Mouse (Mus musculus) limb, embryonic 10.5 days (tissue): ENCODE results near the gene Mgst3. TPM values are rescaled to one million over a fixed set of nuclear protein-coding genes. Genes with fewer than 3 reads are reported as not detected.
A peak's percentile ranks its signal among the peaks of the same experiment; 100 is the strongest.

ENCODE experiments used
- DNase-seq: peaks from one replicate; pipeline ENCODE4 v3.0.0-alpha.2; 2017; ENCODE audit warnings: low spot score
- H3K27ac ChIP-seq: fragments of 300-500 bp; sonication (generic); 2 replicates; pipeline ENCODE4 v1.5.1; 2016; ENCODE audit warnings: mild to moderate bottlenecking
- H3K27me3 ChIP-seq: fragments of 300-500 bp; sonication (generic); 2 replicates; pipeline ENCODE4 v1.6.1; 2016; ENCODE audit warnings: low read depth, mild to moderate bottlenecking; ENCODE audit not compliant: poor library complexity, severe bottlenecking
- H3K36me3 ChIP-seq: fragments of 300-500 bp; sonication (generic); 2 replicates; pipeline ENCODE4 v1.6.1; 2016; ENCODE audit warnings: mild to moderate bottlenecking, moderate library complexity
- H3K4me1 ChIP-seq: fragments of 300-500 bp; sonication (generic); 2 replicates; pipeline ENCODE4 v1.6.1; 2016
- H3K4me3 ChIP-seq: fragments of 300-500 bp; sonication (generic); 2 replicates; pipeline ENCODE4 v1.5.1; 2016; ENCODE audit warnings: mild to moderate bottlenecking, moderate library complexity
- H3K9me3 ChIP-seq: fragments of 300-500 bp; sonication (generic); replicated peaks from 2 replicates; pipeline ENCODE4 v1.6.1; 2016; ENCODE audit warnings: mild to moderate bottlenecking
- WGBS: fragments of 180-500 bp; shearing (Covaris S2); methylation state at CpG from one replicate; pipeline ENCODE4 v1.1.7; 2016; 5-methylcytosine and 5-hydroxymethylcytosine counted together
- polyA plus RNA-seq: library from polyadenylated mRNA; unstranded; fragments of >200 nt; fragmentation: Nextera tagmentation; extraction: Ambion mirVana; gene quantifications from 2 replicates; pipeline ENCODE4 v1.2.1, GENCODE M21; 2016

Gene Mgst3
- polyA plus RNA-seq: 45.7 and 47.6 TPM in 2 replicates

- Histone ChIP-seq H3K4me1 (peaks cover 15% of the 10 kb centered on the region), H3K36me3 (no peaks in the 10 kb centered on the region), H3K4me3 (peak within 1 kb of the TSS; percentile 80), H3K27me3 (peaks cover 39% of the 10 kb centered on the region), H3K9me3 (no peaks in the 10 kb centered on the region), H3K27ac (peak within 1 kb of the TSS; percentile 98)
- peak; percentile 95 for DNase-seq
- WGBS: under 1% methylated on average over 45 of the region's 45 CpGs
Measured at GRCm38 (mm10) chr1:167393683-167394492, at the start of gene Mgst3. Gene Mgst3 (minus strand): TSS chr1:167393841.

- WGBS: 57% methylated on average over 9 of the region's 9 CpGs
- Histone ChIP-seq H3K9me3 (no peaks in the 10 kb centered on the region), H3K4me3 (no peak overlapping the region), H3K27ac (no peak overlapping the region), H3K27me3 (peaks cover 80% of the 10 kb centered on the region), H3K4me1 (peaks cover 15% of the 10 kb centered on the region), H3K36me3 (no peaks in the 10 kb centered on the region)
- no peak for DNase-seq
Measured at GRCm38 (mm10) chr1:167438231-167438885, 44.7 kb upstream of the Mgst3 start.

GRCm38 (mm10) chr1:167437091-167437490 lies 43.5 kb upstream of the Mgst3 start:
- peaks cover 83% of the 10 kb centered on the region for H3K27me3 ChIP-seq

GRCm38 (mm10) chr1:167436186-167436975 lies 42.7 kb upstream of the Mgst3 start:
- 89% methylated on average over 7 of the region's 7 CpGs for WGBS
- Histone ChIP-seq H3K4me1 (peaks cover 16% of the 10 kb centered on the region), H3K27ac (no peak overlapping the region), H3K4me3 (no peak overlapping the region), H3K27me3 (peaks cover 83% of the 10 kb centered on the region), H3K36me3 (no peaks in the 10 kb centered on the region), H3K9me3 (no peaks in the 10 kb centered on the region)
- no peak for DNase-seq

More at GRCm38 (mm10) chr1:167437091-167437490, 43.5 kb upstream of the Mgst3 start:
- no peak overlapping the region for H3K27ac ChIP-seq
- H3K4me3 ChIP-seq: no peak overlapping the region
- no peak for DNase-seq
- H3K9me3 ChIP-seq: no peaks in the 10 kb centered on the region
- 84% methylated on average over 7 of the region's 7 CpGs for WGBS
- H3K36me3 ChIP-seq: no peaks in the 10 kb centered on the region
- peaks cover 15% of the 10 kb centered on the region for H3K4me1 ChIP-seq

- Histone ChIP-seq H3K4me3 (no peak overlapping the region), H3K27ac (no peak overlapping the region), H3K4me1 (peaks cover 20% of the 10 kb centered on the region), H3K36me3 (no peaks in the 10 kb centered on the region), H3K27me3 (peaks cover 85% of the 10 kb centered on the region), H3K9me3 (no peaks in the 10 kb centered on the region)
- DNase-seq: no peak
- 87% methylated on average over 4 of the region's 4 CpGs for WGBS
Measured at GRCm38 (mm10) chr1:167434931-167435330, 41.3 kb upstream of the Mgst3 start.

- Histone ChIP-seq H3K27ac (no peak overlapping the region), H3K27me3 (peaks cover 93% of the 10 kb centered on the region), H3K4me3 (no peak overlapping the region), H3K36me3 (no peaks in the 10 kb centered on the region), H3K9me3 (no peaks in the 10 kb centered on the region), H3K4me1 (peaks cover 9% of the 10 kb centered on the region; the same call in 1 of the 2 replicates)
- DNase-seq: no peak
- WGBS: 67% methylated on average over 9 of the region's 9 CpGs
Measured at GRCm38 (mm10) chr1:167430976-167431676, 37.5 kb upstream of the Mgst3 start.

- 80% methylated on average over 7 of the region's 7 CpGs for WGBS
- no peak overlapping the region for H3K4me3 ChIP-seq
- H3K27me3 ChIP-seq: peaks cover 72% of the 10 kb centered on the region
- no peak for DNase-seq
- H3K9me3 ChIP-seq: no peaks in the 10 kb centered on the region
- H3K27ac ChIP-seq: no peak overlapping the region
- peaks cover 9% of the 10 kb centered on the region; the same call in 1 of the 2 replicates for H3K4me1 ChIP-seq
- no peaks in the 10 kb centered on the region for H3K36me3 ChIP-seq
Measured at GRCm38 (mm10) chr1:167426681-167427080, 33.0 kb upstream of the Mgst3 start.

- Histone ChIP-seq H3K36me3 (no peaks in the 10 kb centered on the region), H3K9me3 (no peaks in the 10 kb centered on the region), H3K27ac (no peak overlapping the region), H3K4me1 (peaks cover 4% of the 10 kb centered on the region; the same call in 1 of the 2 replicates), H3K4me3 (no peak overlapping the region), H3K27me3 (peaks cover 61% of the 10 kb centered on the region)
- WGBS: 88% methylated on average over 5 of the region's 5 CpGs
- DNase-seq: no peak
Measured at GRCm38 (mm10) chr1:167425572-167425971, 31.9 kb upstream of the Mgst3 start.

GRCm38 (mm10) chr1:167422501-167423240 lies 29.0 kb upstream of the Mgst3 start:
- 87% methylated on average over 11 of the region's 11 CpGs for WGBS

GRCm38 (mm10) chr1:167414846-167415245 lies 21.2 kb upstream of the Mgst3 start:
- H3K4me3 ChIP-seq: no peak overlapping the region
- 5% methylated on average over 7 of the region's 7 CpGs for WGBS
- peaks cover 27% of the 10 kb centered on the region; the same call in 1 of the 2 replicates for H3K27me3 ChIP-seq
- peak; percentile 78 for DNase-seq
- no peaks in the 10 kb centered on the region for H3K9me3 ChIP-seq
- no peaks in the 10 kb centered on the region for H3K4me1 ChIP-seq
- H3K27ac ChIP-seq: no peak overlapping the region
- H3K36me3 ChIP-seq: no peaks in the 10 kb centered on the region

More at GRCm38 (mm10) chr1:167422501-167423240, 29.0 kb upstream of the Mgst3 start:
- H3K27me3 ChIP-seq: peaks cover 35% of the 10 kb centered on the region
- no peak overlapping the region for H3K4me3 ChIP-seq
- H3K4me1 ChIP-seq: peaks cover 4% of the 10 kb centered on the region; the same call in 1 of the 2 replicates
- no peaks in the 10 kb centered on the region for H3K9me3 ChIP-seq
- no peak overlapping the region for H3K27ac ChIP-seq
- DNase-seq: no peak
- H3K36me3 ChIP-seq: no peaks in the 10 kb centered on the region

GRCm38 (mm10) chr1:167411991-167412715 lies 18.5 kb upstream of the Mgst3 start:
- Histone ChIP-seq H3K4me1 (no peaks in the 10 kb centered on the region), H3K27ac (no peak overlapping the region), H3K4me3 (no peak overlapping the region), H3K36me3 (no peaks in the 10 kb centered on the region), H3K9me3 (no peaks in the 10 kb centered on the region), H3K27me3 (peaks cover 41% of the 10 kb centered on the region)
- 75% methylated on average over 12 of the region's 12 CpGs for WGBS
- no peak for DNase-seq
